Mouse (Mus musculus) neutrophil, adult 5-6 weeks (primary cell): Measurements from ENCODE around the gene Chordc1. TPM values are rescaled to one million over a fixed set of nuclear protein-coding genes. Genes with fewer than 3 reads are reported as not detected.
A peak's percentile ranks its signal among the peaks of the same experiment; 100 is the strongest.
"Not testable (repeated sequence)": the region's sequence is repeated elsewhere in the genome, so short reads cannot be mapped to it uniquely, and the experiment has no call there.

Source experiments
- ATAC-seq: fragments of 151-379, 151-347 bp; 2 replicates; pipeline ENCODE4 v1.8.0; 2017; ENCODE audit warnings: mild to moderate bottlenecking, moderate TSS enrichment; ENCODE audit not compliant: insufficient number of reproducible peaks, poor library complexity, low FRiP score, severe bottlenecking; ENCODE audit errors: extremely low read depth
- total RNA-seq: library from RNA; stranded (forward); fragments of 200-1000 nt; gene quantifications from 2 replicates; pipeline ENCODE4 v1.2.3, GENCODE M21; 2017

Chordc1 gene
- total RNA-seq, result 74.9 and 90.4 TPM in 2 replicates

DNA sequence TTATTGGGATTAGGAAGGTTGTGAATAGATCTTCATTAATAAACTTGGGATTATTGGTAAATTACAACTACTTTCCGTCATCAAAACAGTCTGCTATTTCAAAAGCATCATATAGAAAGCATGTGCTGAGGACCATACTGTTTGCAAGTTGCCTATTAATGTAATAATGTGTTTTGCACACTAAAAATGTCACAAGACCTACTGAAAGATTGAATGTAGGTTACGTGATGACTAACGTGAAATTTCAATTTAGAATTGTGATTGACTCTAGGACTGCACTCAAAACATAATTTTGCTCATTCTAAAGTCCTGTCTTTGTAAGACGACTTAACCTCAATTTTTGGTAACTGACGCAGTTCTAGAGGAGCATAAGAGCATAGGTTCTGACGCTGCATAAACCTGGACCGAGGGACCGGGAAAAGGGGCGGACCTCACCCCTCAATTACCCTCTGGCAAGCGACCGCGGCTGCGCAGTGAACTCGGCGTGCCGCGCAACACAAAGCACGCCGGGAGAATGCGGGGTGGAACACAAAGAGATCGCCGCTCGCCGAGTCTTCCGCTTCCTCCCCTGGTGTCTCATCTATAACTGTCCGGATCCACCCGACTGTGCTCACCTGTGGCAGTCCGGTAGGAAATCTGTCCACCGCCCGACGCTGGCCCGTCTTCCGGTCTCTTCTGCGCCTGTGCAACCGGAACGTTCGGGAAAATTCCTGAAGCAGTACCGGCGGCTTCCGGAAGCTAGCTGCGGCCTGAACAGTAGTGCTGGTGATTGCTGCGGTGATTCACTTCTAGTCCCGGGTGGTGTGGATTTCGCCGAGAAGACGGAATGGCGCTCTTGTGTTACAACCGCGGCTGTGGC, at the start of gene Chordc1:
Chordc1 (plus strand) TSS at position 555 of the 859 bp plus-strand sequence.
- ATAC-seq, result peak; percentile 98

DNA sequence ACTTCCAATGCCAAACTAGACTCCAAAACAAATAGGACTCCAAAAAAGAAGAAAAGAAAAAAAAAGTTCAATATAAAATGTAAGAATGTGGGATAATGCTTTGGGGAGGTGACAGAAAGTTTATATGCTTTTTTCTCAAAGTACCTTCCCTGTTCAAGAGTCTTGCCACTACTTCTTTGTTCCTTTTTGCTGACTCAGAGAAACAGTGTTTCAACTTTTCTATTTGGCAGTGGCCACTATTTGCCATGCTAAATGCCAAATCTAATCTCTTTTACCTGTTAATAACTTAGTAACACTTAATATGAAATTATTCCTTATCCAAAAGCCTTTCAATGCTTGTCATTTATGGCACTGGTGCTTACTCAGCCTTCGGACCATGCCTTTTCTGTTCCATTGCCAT, 16.0 kb upstream of the Chordc1 start:
- ATAC-seq, result no peak

GRCm38 (mm10) chr9:18276844-18277243, 15.1 kb upstream of the Chordc1 start:
- no peak for ATAC-seq

DNA sequence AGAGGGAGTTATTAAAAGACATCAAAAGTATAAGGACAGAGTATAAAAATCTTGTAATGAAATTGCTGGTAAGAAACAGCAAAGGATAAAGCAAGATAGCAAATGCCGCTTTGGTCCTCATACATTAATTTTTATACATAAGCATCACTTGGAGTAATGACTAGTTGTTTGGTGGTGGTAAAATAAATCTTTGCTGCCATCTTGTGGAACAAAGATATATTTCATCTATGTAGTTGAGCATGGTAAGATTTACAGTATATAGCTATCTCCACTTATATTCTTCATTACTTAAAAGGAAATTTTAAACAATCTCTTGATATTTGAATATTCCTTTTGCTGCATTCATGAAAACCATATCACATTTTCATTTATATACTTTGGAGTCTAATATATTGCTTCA, 14.4 kb upstream of the Chordc1 start:
- ATAC-seq, result peak; percentile 46; the same call in 1 of the 2 replicates

- ATAC-seq, result not testable (repeated sequence)
These were observed 13.2 kb upstream of the Chordc1 start for GRCm38 (mm10) chr9:18278693-18279092.

- no peak for ATAC-seq
These were observed 558 bp downstream of the Chordc1 start for GRCm38 (mm10) chr9:18292443-18292922.

GRCm38 (mm10) chr9:18293026-18293781, 1.3 kb downstream of the Chordc1 start:
- no peak for ATAC-seq

GRCm38 (mm10) chr9:18298301-18298700, 6.4 kb downstream of the Chordc1 start:
- no peak for ATAC-seq

- ATAC-seq, result no peak
These were observed 28.1 kb downstream of the Chordc1 start for GRCm38 (mm10) chr9:18319990-18320389.

Other genes starting within 250 kb of the Chordc1 start
- gene Naalad2, start 110.9 kb downstream of the Chordc1 start, total RNA-seq, result 0.12 TPM in 1 of 2 replicates, not detected in the other
- gene Ubtfl1, start 112.3 kb downstream of the Chordc1 start, total RNA-seq, result 0.35 TPM in 1 of 2 replicates, not detected in the other
- gene Mbd3l2, start 138.5 kb downstream of the Chordc1 start, total RNA-seq, result not detected in 2 replicates
- gene Zfp558, start 186.1 kb downstream of the Chordc1 start, total RNA-seq, result 0.47 and 0.61 TPM in 2 replicates
- gene Mbd3l1, start 186.2 kb downstream of the Chordc1 start, total RNA-seq, result not detected in 2 replicates